ENCODE assay signal across 11 mouse cellular contexts in the genomic region with DNA sequence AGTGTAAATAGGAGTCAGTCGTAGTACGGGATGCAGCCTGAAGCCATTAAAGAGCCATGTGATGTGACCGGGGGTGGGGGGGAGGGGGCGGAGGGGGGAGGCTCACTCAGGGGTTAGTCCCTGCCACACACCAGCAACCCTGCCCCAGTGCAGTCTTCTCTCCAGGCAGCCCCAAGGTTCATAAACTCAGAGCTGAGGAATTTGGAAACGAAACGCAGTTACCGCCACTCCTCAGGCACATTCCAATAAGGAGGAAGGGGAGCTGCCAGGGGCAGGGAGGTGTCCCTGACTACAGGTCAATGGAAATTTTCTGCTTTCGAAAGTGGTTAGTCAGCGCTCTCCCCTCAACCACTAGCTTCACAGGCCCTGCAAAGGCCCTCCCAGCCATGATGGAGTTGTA.
DNase-seq lines count a peak whose midpoint lies in the region; ATAC-seq and TF ChIP-seq lines count a peak whose summit lies in the region.
"Had no signal": no experiment of that assay in that cellular context is flagged by ENCODE, and none has a peak within 500 bp of the region (broad histone marks: within the 10 kb centered on the region; RNA-seq: fewer than 3 reads in every experiment).

No protein-coding gene starts in this region.

- peaks cover 15% of the 10 kb centered on the region for H3K4me1 ChIP-seq in heart, embryonic 10.5 days
- H3K4me1 ChIP-seq in heart, adult 2 months (ENCODE audit: control insufficient read depth, insufficient read depth, low read length): peaks cover 15% of the 10 kb centered on the region
- peaks cover 49% of the 10 kb centered on the region for H3K4me1 ChIP-seq in embryonic facial prominence, embryonic 13.5 days
- H3K4me1 ChIP-seq in forebrain, embryonic 15.5 days: no peaks in the 10 kb centered on the region

- no peak for TF ChIP-seq EP300 in heart, adult 2 months (IDR thresholded peaks at IDR 0.05; ENCODE audit: insufficient read depth, low read depth, low read length)

- H3K9me3 ChIP-seq in heart, embryonic 10.5 days: no peaks in the 10 kb centered on the region
- no peaks in the 10 kb centered on the region for H3K9me3 ChIP-seq in embryonic facial prominence, embryonic 13.5 days
- no peaks in the 10 kb centered on the region for H3K9me3 ChIP-seq in forebrain, embryonic 15.5 days

- 0 out of 2 replicates have a peak overlapping the region, but pooled peaks have one; percentile 16 for H3K27ac ChIP-seq in heart, embryonic 10.5 days
- H3K27ac ChIP-seq in heart, adult 2 months: no peak overlapping the region
- H3K27ac ChIP-seq in embryonic facial prominence, embryonic 13.5 days: peak overlapping the region; percentile 63
- no peak overlapping the region for H3K27ac ChIP-seq in forebrain, embryonic 15.5 days (replicated peaks)
- H3K27ac ChIP-seq: macrophage had no signal

- H3K27me3 ChIP-seq in heart, embryonic 10.5 days (ENCODE audit: insufficient read depth, poor library complexity, severe bottlenecking): no peaks in the 10 kb centered on the region
- no peaks in the 10 kb centered on the region for H3K27me3 ChIP-seq in heart, adult 2 months (ENCODE audit: control insufficient read depth, insufficient read depth, low read length)
- H3K27me3 ChIP-seq in embryonic facial prominence, embryonic 13.5 days: no peaks in the 10 kb centered on the region
- H3K27me3 ChIP-seq in forebrain, embryonic 15.5 days: peaks cover 6% of the 10 kb centered on the region; the same call in 1 of the 2 replicates

- TF ChIP-seq POLR2A in heart, adult 2 months (IDR thresholded peaks at IDR 0.05; ENCODE audit: insufficient read depth, low read depth, low read length): no peak

- TF ChIP-seq CTCF in heart, adult 2 months (IDR thresholded peaks at IDR 0.05): no peak

- H3K79me2 ChIP-seq in heart, adult 2 months (replicated peaks; ENCODE audit: control insufficient read depth, insufficient read depth, low read length): no peaks in the 10 kb centered on the region

- peak; percentile 66 for ATAC-seq in embryonic facial prominence, embryonic 13.5 days (ENCODE audit: insufficient number of reproducible peaks, insufficient read depth, low FRiP score, low TSS enrichment, low read depth)
- ATAC-seq in forebrain, embryonic 15.5 days (replicated peaks): no peak
- ATAC-seq: CD4-positive, CD25-positive, alpha-beta regulatory T cell, adult 4 months; forebrain, postnatal 0 days had no signal

- intact Hi-C loops in heart, adult 2 months (cut with DNase I): no loop called here

- no peak for DNase-seq in heart, embryonic 10.5 days (ENCODE audit: low spot score)
- DNase-seq in heart, adult 2 months: no peak
- peak; percentile 11 for DNase-seq in Muller cell, postnatal 12 days (ENCODE audit: inconsistent ontology term)
- DNase-seq in kidney, postnatal 25 days: peak; percentile 39 to 73
- DNase-seq in thymus, postnatal 4 days: no peak
- no peak for DNase-seq in c-Kit-positive CD71-positive TER-119-positive erythroid progenitor cells, embryonic 14.5 days (ENCODE audit: low spot score)
- DNase-seq: forebrain, postnatal 0 days had no signal

- H3K36me3 ChIP-seq in heart, embryonic 10.5 days: peaks cover 24% of the 10 kb centered on the region; the same call in 1 of the 2 replicates
- H3K36me3 ChIP-seq in heart, adult 2 months (ENCODE audit: control insufficient read depth, insufficient read depth, low read length): peaks cover 2% of the 10 kb centered on the region; the same call in 1 of the 2 replicates
- H3K36me3 ChIP-seq in embryonic facial prominence, embryonic 13.5 days: peaks cover 14% of the 10 kb centered on the region
- no peaks in the 10 kb centered on the region for H3K36me3 ChIP-seq in forebrain, embryonic 15.5 days

- H3K4me2 ChIP-seq in embryonic facial prominence, embryonic 13.5 days: peak overlapping the region; percentile 24
- H3K4me2 ChIP-seq in forebrain, embryonic 15.5 days (replicated peaks): no peak overlapping the region

- H3K9ac ChIP-seq in heart, adult 2 months (ENCODE audit: low read depth, low read length): no peak overlapping the region
- H3K9ac ChIP-seq in embryonic facial prominence, embryonic 13.5 days: no peak overlapping the region
- no peak overlapping the region for H3K9ac ChIP-seq in forebrain, embryonic 15.5 days (replicated peaks)
- H3K9ac ChIP-seq: forebrain, postnatal 0 days had no signal

- H3K4me3 ChIP-seq in heart, embryonic 10.5 days: no peak overlapping the region
- H3K4me3 ChIP-seq in heart, adult 2 months: no peak overlapping the region
- no peak overlapping the region for H3K4me3 ChIP-seq in embryonic facial prominence, embryonic 13.5 days
- H3K4me3 ChIP-seq in forebrain, embryonic 15.5 days: no peak overlapping the region

- 59% methylated on average over 9 of the region's 9 CpGs for WGBS in heart, embryonic 10.5 days
- 73% methylated on average over 9 of the region's 9 CpGs for WGBS in heart, adult 2 months
- 22% methylated on average over 9 of the region's 9 CpGs for WGBS in embryonic facial prominence, embryonic 13.5 days
- WGBS in forebrain, embryonic 15.5 days: 68% methylated on average over 9 of the region's 9 CpGs

Comparison
In these comparisons a context has a peak if more than half of its experiments do, and no peak if none do; other contexts are left out.
1. H3K27ac ChIP-seq: peak in heart, embryonic 10.5 days (single experiment) and embryonic facial prominence, embryonic 13.5 days (single experiment); none in heart, adult 2 months (single experiment) and forebrain, embryonic 15.5 days (single experiment).
2. DNase-seq: peak in Muller cell, postnatal 12 days (single experiment) and kidney, postnatal 25 days (2 of 2); none in heart, embryonic 10.5 days (single experiment), heart, adult 2 months (0 of 2), thymus, postnatal 4 days (single experiment) and c-Kit-positive CD71-positive TER-119-positive erythroid progenitor cells, embryonic 14.5 days (single experiment).